Mouse (Mus musculus): ENCODE measurements around the gene Pate2. TPM values are rescaled to one million over a fixed set of nuclear protein-coding genes. Genes with fewer than 3 reads are reported as not detected.

Gene Pate2
- polyA plus RNA-seq, 1 experiment from 2014 or later, result 1.6 TPM

DNA sequence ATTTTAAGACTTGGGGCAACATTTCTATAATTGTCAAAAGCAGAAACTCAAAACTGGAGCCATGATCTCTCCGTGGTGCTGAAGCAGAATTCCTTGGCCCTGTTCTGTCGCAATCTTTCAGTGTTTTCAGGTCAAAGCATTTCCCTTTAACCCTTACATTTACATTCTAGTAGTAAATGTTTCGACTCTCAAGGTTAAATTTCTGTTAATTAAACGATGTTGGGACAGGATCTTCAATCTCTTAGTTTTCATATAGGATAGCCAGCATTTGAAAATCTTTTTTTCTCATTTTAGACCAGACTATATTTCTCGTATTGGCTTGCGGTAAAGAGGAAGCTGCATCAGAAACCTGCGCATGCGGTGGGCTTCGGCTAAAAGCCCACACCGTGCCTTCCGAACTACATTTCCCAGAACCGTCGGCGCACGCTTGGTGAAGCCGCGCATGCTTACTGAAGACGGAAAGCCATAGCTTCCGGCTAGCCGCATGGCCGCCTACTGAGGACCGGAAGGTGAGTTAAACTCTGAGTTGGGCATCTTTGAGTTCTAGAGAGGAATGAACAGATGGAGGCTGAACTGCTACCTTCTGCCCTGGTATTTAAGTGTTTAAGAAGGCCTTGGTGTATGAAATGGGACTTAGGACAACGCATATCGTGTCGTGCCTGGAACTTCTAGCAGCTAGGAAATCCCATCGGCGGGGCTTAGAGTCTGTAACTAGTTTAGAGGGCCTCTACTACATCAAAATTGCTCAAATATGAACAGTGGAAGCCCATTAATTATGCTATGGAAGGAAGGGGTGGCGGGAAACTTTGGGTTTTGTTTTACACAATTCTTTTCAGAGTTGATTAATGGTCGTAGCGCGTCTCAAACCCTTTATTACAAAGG lies 10.8 kb upstream of the Pate2 start:
- WGBS, result 3% methylated on average over 31 of the region's 31 CpGs
- Histone ChIP-seq H3K27me3 (0 out of 2 replicates have a peak, but pooled peaks cover 3% of the 10 kb centered on the region), H3K4me1 (replicated peaks) (peaks cover 25% of the 10 kb centered on the region), H3K9ac (peak overlapping the region; percentile 73), H3K4me3 (peak overlapping the region; percentile 64), H3K27ac (replicated peaks) (peak overlapping the region; percentile 85), H3K4me2 (peak overlapping the region; percentile 78), H3K36me3 (peaks cover 17% of the 10 kb centered on the region), H3K9me3 (no peaks in the 10 kb centered on the region)
- peak; percentile 92 for ATAC-seq (ENCODE audit: low read depth)

DNA sequence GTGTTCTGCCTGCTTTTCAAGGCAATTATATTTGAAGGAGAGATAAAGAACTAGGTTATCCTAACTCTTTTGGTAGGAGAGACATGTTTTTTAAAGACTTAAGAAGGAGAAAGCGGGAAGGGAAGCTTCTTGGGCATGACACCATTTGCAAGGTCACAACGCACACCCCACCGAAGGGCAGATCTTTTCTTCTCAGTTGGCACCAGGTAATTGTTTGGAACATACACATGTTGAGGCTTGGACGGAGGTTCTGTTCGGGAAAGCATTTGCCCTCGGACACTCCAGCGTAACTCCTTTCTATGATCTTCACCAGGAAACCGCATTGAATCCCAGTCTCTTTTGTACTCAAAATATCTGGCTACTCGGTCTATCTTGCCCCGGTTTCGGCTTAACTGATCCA lies 9.0 kb upstream of the Pate2 start:
- H3K9ac ChIP-seq, result no peak overlapping the region
- 0 out of 2 replicates have a peak, but pooled peaks cover 3% of the 10 kb centered on the region for H3K27me3 ChIP-seq
- H3K36me3 ChIP-seq, result peaks cover 29% of the 10 kb centered on the region
- H3K9me3 ChIP-seq, result no peaks in the 10 kb centered on the region
- 97% methylated on average over 11 of the region's 11 CpGs for WGBS
- H3K4me1 ChIP-seq (replicated peaks), result peaks cover 25% of the 10 kb centered on the region
- ATAC-seq (ENCODE audit: low read depth), result no peak
- no peak overlapping the region for H3K4me2 ChIP-seq
- no peak overlapping the region for H3K4me3 ChIP-seq
- no peak overlapping the region for H3K27ac ChIP-seq (replicated peaks)

DNA sequence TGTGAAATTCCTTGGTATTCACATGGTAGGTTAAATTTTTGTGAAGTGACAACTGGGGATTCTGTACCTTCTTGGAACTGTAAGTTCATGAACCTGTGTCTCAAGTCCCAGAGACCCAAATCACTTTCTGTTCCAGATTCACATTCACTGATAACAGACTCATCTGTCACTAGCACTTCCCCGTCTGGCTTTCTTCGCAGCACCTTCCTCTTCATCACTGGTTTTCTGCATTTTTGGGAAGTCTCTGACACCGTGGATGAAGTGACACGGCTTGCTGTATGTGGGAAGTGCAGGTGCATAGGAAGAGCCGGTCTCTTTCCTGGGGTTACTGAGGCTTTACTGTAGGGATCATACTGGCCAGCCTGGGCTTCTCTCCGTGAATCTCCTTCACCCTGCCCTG lies 8.5 kb upstream of the Pate2 start:
- peaks cover 33% of the 10 kb centered on the region for H3K36me3 ChIP-seq
- no peaks in the 10 kb centered on the region for H3K9me3 ChIP-seq
- H3K9ac ChIP-seq, result no peak overlapping the region
- H3K27me3 ChIP-seq, result 0 out of 2 replicates have a peak, but pooled peaks cover 3% of the 10 kb centered on the region
- peaks cover 25% of the 10 kb centered on the region for H3K4me1 ChIP-seq (replicated peaks)
- 87% methylated on average over 6 of the region's 6 CpGs for WGBS
- H3K27ac ChIP-seq (replicated peaks), result no peak overlapping the region
- H3K4me3 ChIP-seq, result no peak overlapping the region
- H3K4me2 ChIP-seq, result no peak overlapping the region
- no peak for ATAC-seq (ENCODE audit: low read depth)

DNA sequence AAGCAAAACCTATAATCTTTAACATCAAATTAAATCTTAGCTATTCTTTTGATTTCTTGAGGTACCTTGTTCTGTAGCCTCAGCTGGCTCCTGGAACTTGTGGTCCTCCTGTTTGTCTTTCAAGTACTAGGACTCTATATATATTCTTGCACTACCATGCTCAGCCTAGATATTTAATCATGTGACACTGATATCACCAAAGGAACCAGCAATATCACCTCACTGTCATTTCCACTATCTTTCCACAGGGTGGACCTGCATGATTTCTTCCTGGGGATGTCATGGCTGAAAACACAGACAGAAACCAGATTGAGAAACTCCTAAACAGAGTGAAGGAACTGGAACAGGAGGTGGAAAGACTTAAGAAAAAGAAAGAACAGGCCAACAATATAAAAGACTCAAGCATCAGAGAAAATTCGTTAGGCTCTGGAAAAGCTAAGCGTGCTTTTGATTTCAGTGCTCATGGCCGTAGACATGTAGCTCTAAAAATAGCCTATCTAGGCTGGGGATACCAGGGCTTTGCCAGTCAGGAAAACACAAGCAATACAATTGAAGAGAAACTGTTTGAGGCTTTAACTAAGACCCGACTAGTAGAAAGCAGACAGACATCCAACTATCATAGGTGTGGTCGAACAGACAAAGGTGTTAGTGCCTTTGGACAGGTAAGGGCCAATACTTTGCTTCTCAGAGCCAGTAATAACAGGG lies 5.4 kb upstream of the Pate2 start:
- H3K27me3 ChIP-seq, result no peaks in the 10 kb centered on the region
- H3K27ac ChIP-seq (replicated peaks), result no peak overlapping the region
- no peak overlapping the region for H3K4me3 ChIP-seq
- H3K4me1 ChIP-seq (replicated peaks), result peaks cover 22% of the 10 kb centered on the region
- no peaks in the 10 kb centered on the region for H3K9me3 ChIP-seq
- no peak overlapping the region for H3K4me2 ChIP-seq
- H3K9ac ChIP-seq, result no peak overlapping the region
- no peak for ATAC-seq (ENCODE audit: low read depth)
- WGBS, result 95% methylated on average over 5 of the region's 5 CpGs
- H3K36me3 ChIP-seq, result peaks cover 47% of the 10 kb centered on the region

DNA sequence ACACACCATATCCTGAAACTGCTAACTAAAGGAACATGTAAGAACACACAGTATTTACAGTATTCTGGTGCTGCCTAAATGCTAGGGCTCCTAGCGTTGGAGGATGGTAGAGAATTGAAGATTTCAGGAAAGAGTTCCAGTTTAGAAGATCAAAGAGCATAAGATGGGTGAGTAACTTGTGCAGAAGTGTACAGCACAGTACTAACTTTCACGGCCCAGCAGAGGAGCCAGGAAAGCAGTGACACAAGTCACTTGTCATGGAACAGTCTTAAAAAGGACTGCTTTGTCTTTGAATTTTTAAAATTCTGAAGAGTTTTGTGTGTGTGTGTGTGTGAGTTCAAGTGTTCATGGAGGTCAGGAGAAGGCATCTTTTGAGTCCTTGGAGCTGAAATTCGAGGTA lies 2.1 kb upstream of the Pate2 start:
- H3K27ac ChIP-seq (replicated peaks), result no peak overlapping the region
- WGBS, result 81% methylated on average over 3 of the region's 3 CpGs
- peaks cover 20% of the 10 kb centered on the region for H3K4me1 ChIP-seq (replicated peaks)
- H3K9ac ChIP-seq, result no peak overlapping the region
- no peak overlapping the region for H3K4me3 ChIP-seq
- H3K9me3 ChIP-seq, result no peaks in the 10 kb centered on the region
- no peak for ATAC-seq (ENCODE audit: low read depth)
- H3K27me3 ChIP-seq, result no peaks in the 10 kb centered on the region
- H3K36me3 ChIP-seq, result peaks cover 35% of the 10 kb centered on the region
- H3K4me2 ChIP-seq, result no peak overlapping the region

DNA sequence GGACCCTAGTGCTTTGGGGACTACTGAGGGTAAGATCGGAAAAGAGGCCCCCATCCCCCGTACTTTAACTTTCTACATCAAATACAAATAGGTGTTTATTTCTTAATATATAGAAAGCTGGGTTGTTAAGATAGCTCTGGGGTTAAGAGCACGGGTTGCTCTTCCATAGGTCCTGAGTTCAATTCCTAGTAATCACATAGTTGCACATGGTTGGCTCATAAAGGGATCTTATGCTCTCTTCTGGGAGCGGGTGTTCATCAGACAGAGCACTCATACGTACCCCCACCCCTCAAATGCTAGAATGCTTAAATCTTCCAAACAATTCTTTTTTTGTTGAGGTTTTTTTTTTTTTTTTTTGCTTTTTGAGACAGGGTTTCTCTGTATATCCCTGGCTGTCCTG lies 579 bp downstream of the Pate2 start:
- peaks cover 22% of the 10 kb centered on the region for H3K36me3 ChIP-seq
- H3K9ac ChIP-seq, result peak overlapping the region; percentile 77
- peak overlapping the region; percentile 62 for H3K4me3 ChIP-seq
- no peaks in the 10 kb centered on the region for H3K9me3 ChIP-seq
- peaks cover 17% of the 10 kb centered on the region for H3K27me3 ChIP-seq
- peak; percentile 51 for ATAC-seq (ENCODE audit: low read depth)
- peak overlapping the region; percentile 93 for H3K27ac ChIP-seq (replicated peaks)
- peak overlapping the region; percentile 67 for H3K4me2 ChIP-seq
- 9% methylated on average over 5 of the region's 5 CpGs for WGBS
- H3K4me1 ChIP-seq (replicated peaks), result peaks cover 25% of the 10 kb centered on the region

DNA sequence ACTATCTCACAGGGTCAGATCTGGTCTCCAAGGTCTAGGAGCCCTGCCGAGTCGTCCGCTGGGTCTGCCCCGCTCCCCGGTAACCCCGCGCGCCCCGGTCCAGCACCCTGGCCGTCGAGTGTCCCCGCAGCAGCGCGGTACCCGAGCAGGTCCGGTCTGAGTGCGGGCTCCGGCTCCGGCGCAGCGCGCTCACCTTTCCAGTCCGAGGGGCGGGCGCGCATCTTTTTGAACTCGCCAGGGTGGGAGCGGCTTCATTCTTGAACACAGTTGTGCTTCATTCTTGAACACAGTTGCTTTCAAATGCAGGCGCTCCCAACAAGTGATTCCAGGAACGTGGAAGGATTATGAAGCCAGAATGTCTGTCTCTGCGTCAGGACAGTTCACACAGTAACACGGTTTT lies 4.3 kb downstream of the Pate2 start:
- peak overlapping the region; percentile 58 for H3K9ac ChIP-seq

DNA sequence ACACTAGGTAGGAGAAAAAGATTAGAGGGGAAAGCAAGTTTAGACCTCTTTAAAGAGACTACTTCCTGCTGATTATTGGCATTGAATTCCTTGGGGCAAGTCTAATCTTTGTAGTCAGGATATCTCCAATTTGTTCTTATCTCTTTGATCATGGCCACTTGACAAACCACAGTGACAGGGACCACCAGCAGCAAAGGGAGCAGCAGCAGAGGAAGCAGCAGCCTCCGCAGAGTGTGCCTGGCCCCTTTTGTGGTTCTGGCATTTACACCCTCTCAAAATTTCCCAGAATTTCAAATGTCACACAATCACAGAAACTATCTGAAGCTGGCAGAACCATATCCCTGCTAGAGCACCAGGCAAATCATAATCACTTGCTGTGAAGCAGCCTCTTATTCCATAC lies 17.6 kb downstream of the Pate2 start:
- Histone ChIP-seq H3K9ac (no peak overlapping the region), H3K9me3 (no peaks in the 10 kb centered on the region), H3K4me1 (replicated peaks) (no peaks in the 10 kb centered on the region), H3K27me3 (no peaks in the 10 kb centered on the region), H3K27ac (replicated peaks) (no peak overlapping the region), H3K4me2 (no peak overlapping the region), H3K4me3 (no peak overlapping the region), H3K36me3 (no peaks in the 10 kb centered on the region)
- WGBS, result 85% methylated on average over 1 of the region's 1 CpGs
- ATAC-seq (ENCODE audit: low read depth), result no peak

More for the DNA sequence above, 4.3 kb downstream of the Pate2 start:
- H3K27ac ChIP-seq (replicated peaks), result no peak overlapping the region
- H3K4me2 ChIP-seq, result peak overlapping the region; percentile 57
- H3K27me3 ChIP-seq, result peaks cover 24% of the 10 kb centered on the region
- H3K9me3 ChIP-seq, result no peaks in the 10 kb centered on the region
- ATAC-seq (ENCODE audit: low read depth), result no peak
- H3K4me3 ChIP-seq, result peak overlapping the region; percentile 33
- no peaks in the 10 kb centered on the region for H3K36me3 ChIP-seq
- 4% methylated on average over 32 of the region's 32 CpGs for WGBS
- peaks cover 12% of the 10 kb centered on the region for H3K4me1 ChIP-seq (replicated peaks)

DNA sequence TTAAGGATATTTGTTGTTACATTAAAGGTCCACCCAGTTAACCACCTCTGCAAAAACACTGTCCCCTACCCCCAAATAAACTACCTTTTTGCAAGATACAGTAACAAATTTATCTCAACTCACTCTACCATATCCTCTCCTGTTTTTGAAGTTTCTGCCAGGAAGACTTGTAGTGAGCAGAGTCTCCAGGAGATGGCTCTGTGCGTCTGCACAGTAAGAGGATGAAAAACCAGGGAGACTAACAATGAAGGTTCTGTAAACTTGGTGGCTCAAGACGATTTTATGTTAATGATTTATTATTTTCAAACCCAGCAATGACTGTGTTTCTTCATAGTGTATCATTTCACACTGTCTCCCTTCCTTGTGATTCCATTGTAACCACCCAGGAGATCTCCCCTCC lies 22.8 kb downstream of the Pate2 start:
- Histone ChIP-seq H3K9me3 (no peaks in the 10 kb centered on the region), H3K27ac (replicated peaks) (no peak overlapping the region), H3K4me3 (no peak overlapping the region), H3K4me2 (no peak overlapping the region), H3K9ac (no peak overlapping the region), H3K4me1 (replicated peaks) (no peaks in the 10 kb centered on the region), H3K36me3 (no peaks in the 10 kb centered on the region), H3K27me3 (no peaks in the 10 kb centered on the region)
- 15% methylated on average over 2 of the region's 2 CpGs for WGBS
- no peak for ATAC-seq (ENCODE audit: low read depth)

DNA sequence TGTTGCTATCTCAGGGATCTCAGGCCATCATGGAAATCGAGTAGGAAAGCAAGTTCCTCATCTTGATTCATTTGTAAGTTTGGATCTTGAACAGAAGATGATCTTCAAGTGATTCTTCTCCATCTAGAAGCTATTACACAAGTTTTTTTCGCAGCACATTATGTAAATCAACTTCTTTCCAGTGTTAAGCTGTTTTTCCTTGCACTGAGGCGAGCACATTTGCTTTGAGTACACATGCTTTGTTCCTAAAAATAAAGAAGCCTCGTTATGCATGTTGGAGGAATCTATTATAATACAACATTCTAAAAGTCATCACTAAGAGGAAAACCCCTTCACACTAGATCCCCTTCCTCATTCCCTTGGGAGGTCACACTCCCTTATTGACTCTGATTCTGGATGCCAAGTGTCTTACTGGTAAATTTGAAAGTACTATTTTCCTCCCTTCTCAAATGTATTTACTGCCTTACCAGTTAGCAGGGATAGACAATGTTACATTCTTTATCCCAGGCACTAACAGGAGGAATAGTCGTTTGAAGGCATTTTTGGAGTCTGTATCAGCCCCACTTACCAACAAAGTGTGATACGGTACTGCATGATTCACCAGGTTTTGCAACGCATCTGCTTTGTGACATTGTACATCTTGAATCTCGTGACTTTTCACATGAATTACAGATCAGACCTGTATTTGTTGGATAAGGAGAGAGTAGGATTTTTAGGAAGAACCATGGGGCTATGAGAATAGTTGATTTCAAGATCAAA lies 37.7 kb downstream of the Pate2 start:
- H3K9ac ChIP-seq, result no peak overlapping the region
- H3K4me1 ChIP-seq (replicated peaks), result no peaks in the 10 kb centered on the region
- 65% methylated on average over 8 of the region's 8 CpGs for WGBS
- H3K4me2 ChIP-seq, result no peak overlapping the region
- no peaks in the 10 kb centered on the region for H3K27me3 ChIP-seq
- 0 out of 2 replicates have a peak, but pooled peaks cover 8% of the 10 kb centered on the region for H3K9me3 ChIP-seq
- no peak overlapping the region for H3K4me3 ChIP-seq
- no peak overlapping the region for H3K27ac ChIP-seq (replicated peaks)
- no peaks in the 10 kb centered on the region for H3K36me3 ChIP-seq
- ATAC-seq (ENCODE audit: low read depth), result no peak

DNA sequence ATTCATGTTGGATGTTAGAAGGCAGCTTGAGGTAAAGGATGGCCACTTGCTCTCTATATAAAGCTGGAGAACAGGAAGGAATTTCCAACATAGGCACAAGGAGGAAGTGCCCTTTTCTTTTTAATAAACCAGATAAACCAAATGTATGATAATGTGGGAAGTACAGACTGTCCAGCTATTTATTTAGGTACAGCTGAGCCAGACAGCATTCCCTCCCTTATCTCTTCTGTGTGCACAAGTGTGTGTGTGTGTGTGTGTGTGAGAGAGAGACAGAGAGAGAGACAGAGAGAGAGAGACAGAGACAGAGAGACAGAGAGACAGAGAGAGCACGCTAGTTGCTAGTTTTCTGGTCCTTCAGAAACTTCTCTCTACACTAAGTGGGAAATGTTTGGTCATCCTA lies 41.8 kb downstream of the Pate2 start, which contains the start of gene Pate4:
Gene Pate4, minus strand, starts transcription at position 101 of the 400 bp plus-strand sequence.
- no peaks in the 10 kb centered on the region for H3K4me1 ChIP-seq (replicated peaks)
- ATAC-seq (ENCODE audit: low read depth), result no peak
- H3K9me3 ChIP-seq, result no peaks in the 10 kb centered on the region
- no peak within 1 kb of the TSS for H3K4me3 ChIP-seq
- H3K9ac ChIP-seq, result no peak within 1 kb of the TSS
- H3K27me3 ChIP-seq, result no peaks in the 10 kb centered on the region
- 91% methylated on average over 1 of the region's 1 CpGs for WGBS
- H3K36me3 ChIP-seq, result no peaks in the 10 kb centered on the region
- H3K4me2 ChIP-seq, result no peak within 1 kb of the TSS
- H3K27ac ChIP-seq (replicated peaks), result no peak within 1 kb of the TSS

DNA sequence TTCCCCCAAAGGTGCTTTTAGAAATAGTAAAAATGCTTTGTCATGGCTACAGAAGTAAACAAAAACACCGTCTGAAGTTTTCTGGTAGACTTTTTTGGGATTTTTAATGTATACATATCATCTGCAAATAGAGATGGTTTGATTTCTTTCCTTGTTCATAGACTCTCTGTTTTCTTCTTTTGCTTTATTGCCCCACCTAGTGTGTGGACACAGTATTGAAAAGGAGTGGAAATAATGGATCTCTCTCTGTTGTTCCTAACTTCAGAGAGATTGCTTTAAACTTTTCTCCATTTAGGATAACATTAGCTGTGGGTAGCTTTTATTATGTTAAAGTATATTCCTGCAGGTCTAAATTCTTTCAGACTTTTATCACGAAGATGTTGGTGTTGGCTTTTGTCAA lies 43.9 kb downstream of the Pate2 start:
- Histone ChIP-seq H3K9ac (no peak overlapping the region), H3K4me1 (replicated peaks) (no peaks in the 10 kb centered on the region), H3K27me3 (no peaks in the 10 kb centered on the region), H3K4me3 (no peak overlapping the region), H3K27ac (replicated peaks) (no peak overlapping the region), H3K36me3 (no peaks in the 10 kb centered on the region), H3K9me3 (no peaks in the 10 kb centered on the region), H3K4me2 (no peak overlapping the region)
- 32% methylated on average over 2 of the region's 2 CpGs for WGBS
- no peak for ATAC-seq (ENCODE audit: low read depth)
